Mouse (Mus musculus) brain, embryonic 18.5 days (tissue): ENCODE measurements around the gene Slc50a1.

ENCODE experiments used
- DNase-seq: peaks from one replicate; pipeline ENCODE4 v3.0.0-alpha.2; 2012; ENCODE audit warnings: low read depth, low spot score

Gene Slc50a1

DNA sequence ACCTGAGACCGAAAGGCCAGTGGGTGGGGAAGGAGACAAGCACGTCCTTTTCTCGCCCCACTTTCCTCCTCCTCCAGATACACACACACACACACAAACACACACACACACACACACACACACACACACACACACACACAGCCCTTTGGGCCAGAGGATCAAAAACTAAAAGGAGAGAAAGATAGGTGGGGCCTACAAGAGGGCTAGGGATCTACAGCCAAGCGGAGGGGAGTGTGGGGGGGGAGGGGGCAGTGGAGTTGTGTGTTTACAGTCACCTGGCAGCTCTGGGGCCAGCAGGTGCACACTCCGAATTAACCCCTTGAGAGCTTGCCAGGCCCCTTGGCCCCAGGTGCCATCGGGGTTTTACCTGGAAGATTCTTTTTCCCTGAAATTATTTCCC, 37.8 kb downstream of the Slc50a1 start:
- DNase-seq, result no peak

GRCm38 (mm10) chr3:89231772-89232275, 38.5 kb downstream of the Slc50a1 start:
- no peak for DNase-seq

- DNase-seq, result no peak
These were observed 39.0 kb downstream of the Slc50a1 start for GRCm38 (mm10) chr3:89231345-89231744.

- DNase-seq, result no peak
These were observed 39.8 kb downstream of the Slc50a1 start for GRCm38 (mm10) chr3:89230561-89230960.

- DNase-seq, result no peak
These were observed 41.1 kb downstream of the Slc50a1 start for GRCm38 (mm10) chr3:89229276-89229675.

- no peak for DNase-seq
These were observed 41.5 kb downstream of the Slc50a1 start, which contains the start of gene Muc1 for GRCm38 (mm10) chr3:89228836-89229235. TSS of gene Muc1 (plus strand) at chr3:89229057.

GRCm38 (mm10) chr3:89228180-89228549, 42.2 kb downstream of the Slc50a1 start:
- DNase-seq, result no peak

- DNase-seq, result peak; percentile 86
These were observed 42.8 kb downstream of the Slc50a1 start for GRCm38 (mm10) chr3:89227307-89228179.

GRCm38 (mm10) chr3:89226900-89227299, 43.5 kb downstream of the Slc50a1 start, which contains the start of gene Mtx1:
TSS of gene Mtx1 (minus strand) at chr3:89227088.
- DNase-seq, result no peak

DNA sequence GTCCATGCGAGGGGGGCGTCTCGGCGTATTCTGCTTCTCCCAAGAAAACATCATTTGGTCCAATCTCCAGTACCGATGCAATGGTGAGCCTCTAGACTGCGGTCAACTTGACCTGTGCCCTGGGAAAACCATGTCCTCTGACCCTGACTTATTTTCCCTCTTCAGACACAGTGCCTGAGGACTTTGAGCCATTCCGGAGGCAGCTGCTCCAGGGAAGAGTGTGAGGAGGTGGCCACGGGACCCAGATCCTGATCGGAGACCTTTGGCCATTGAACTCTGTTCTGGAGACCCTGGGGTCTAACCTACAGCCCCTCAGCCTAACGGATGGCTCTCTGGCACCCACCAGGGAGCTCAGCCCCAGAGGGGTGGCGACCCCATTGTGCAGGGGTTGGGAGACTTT, 44.0 kb downstream of the Slc50a1 start:
- no peak for DNase-seq

- DNase-seq, result peak; percentile 54
These were observed 44.5 kb downstream of the Slc50a1 start for GRCm38 (mm10) chr3:89225918-89226317.

DNA sequence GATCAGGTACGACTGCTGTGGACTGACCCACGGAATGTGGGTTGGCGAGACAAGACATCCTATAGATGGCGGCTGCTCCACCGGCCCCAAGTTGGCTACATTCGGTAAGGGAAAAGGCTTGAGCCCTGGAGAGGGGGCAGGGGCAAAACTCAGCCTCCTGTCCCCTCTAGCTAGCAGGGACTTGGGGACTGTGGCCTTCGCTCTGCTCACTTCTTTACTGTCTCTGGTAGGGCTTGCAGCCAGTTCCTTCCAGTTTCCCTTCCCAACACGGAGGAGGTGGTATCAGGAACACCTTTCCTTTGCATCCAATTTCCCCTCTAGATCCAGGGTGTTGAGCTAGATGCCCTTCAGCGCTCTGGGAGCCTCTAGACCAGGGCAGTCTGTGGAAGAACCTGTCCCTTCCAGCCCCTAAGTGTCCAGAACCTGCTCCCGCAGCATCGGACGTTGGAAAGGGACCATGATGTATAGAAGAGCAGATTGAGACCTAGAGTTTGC, 45.0 kb downstream of the Slc50a1 start:
- DNase-seq, result no peak

DNA sequence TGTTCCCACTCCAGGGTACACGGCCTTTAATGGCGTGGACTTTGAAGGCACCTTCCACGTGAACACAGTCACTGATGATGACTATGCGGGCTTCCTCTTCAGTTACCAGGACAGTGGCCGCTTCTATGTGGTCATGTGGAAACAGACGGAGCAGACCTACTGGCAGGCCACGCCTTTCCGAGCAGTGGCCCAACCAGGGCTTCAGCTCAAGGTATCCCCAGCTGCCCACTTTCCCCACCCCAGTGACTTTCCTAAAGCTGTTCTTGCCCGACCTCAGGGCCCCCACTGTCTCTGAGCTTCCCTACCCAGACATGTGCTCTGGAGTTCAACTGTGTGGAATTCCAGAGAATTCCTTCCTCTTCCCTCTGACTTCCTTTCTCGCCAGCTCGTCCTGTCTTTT, 45.6 kb downstream of the Slc50a1 start:
- no peak for DNase-seq

GRCm38 (mm10) chr3:89221167-89221566, 49.2 kb downstream of the Slc50a1 start:
- no peak for DNase-seq

DNA sequence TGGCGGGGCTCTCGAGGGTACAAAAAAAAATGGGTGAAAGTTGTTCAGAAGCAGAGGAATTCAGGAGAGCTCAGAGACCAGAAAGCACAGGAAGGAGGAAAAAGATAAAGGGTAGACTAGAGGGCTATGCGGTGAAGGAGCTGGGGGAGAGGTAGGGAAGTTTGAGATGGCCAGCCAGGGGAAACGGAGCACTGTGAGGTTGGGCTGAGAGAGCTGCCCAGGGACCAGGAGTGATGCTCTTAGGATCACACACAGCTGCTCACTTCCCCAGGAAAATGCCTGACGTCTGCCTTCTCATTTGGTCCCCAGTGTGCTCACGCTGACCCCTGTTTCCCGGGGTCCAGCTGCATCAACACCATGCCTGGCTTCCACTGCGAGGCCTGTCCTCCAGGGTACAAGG, 50.8 kb downstream of the Slc50a1 start:
- no peak for DNase-seq

GRCm38 (mm10) chr3:89218271-89218670, 52.1 kb downstream of the Slc50a1 start:
- DNase-seq, result no peak
